17 mouse cellular contexts compared by ENCODE assay signal in genomic region chr16:30720791-30721190, GRCm38 (mm10).
DNase-seq lines count a peak whose midpoint lies in the region; ATAC-seq and TF ChIP-seq lines count a peak whose summit lies in the region.
"Had no signal": no experiment of that assay in that cellular context is flagged by ENCODE, and none has a peak within 500 bp of the region (broad histone marks: within the 10 kb centered on the region; RNA-seq: fewer than 3 reads in every experiment).

No protein-coding gene starts in this region.

- H3K27me3 ChIP-seq in lung, embryonic 14.5 days (ENCODE audit: insufficient read depth, low read length), result no peaks in the 10 kb centered on the region
- no peaks in the 10 kb centered on the region for H3K27me3 ChIP-seq in intestine, embryonic 15.5 days (replicated peaks)
- H3K27me3 ChIP-seq: embryonic facial prominence, embryonic 15.5 days; Patski had no signal

- no peak overlapping the region for H3K27ac ChIP-seq in lung, embryonic 14.5 days (ENCODE audit: low read depth)
- H3K27ac ChIP-seq in intestine, embryonic 15.5 days, result no peak overlapping the region
- H3K27ac ChIP-seq: embryonic facial prominence, embryonic 15.5 days had no signal

- ATAC-seq in lung, embryonic 14.5 days (ENCODE audit: insufficient read depth), result peak; percentile 70; the same call in 1 of the 2 replicates
- ATAC-seq in CD4-positive, CD25-positive, alpha-beta regulatory T cell, adult 4 months, result peak; percentile 22
- ATAC-seq in intestine, embryonic 15.5 days, result no peak
- ATAC-seq: midbrain, embryonic 16.5 days; Patski had no signal

- TF ChIP-seq CTCF in lung, embryonic 14.5 days (IDR thresholded peaks at IDR 0.05; ENCODE audit: low read depth), result no peak

- H3K9me3 ChIP-seq in lung, embryonic 14.5 days (ENCODE audit: low read depth, low read length), result no peaks in the 10 kb centered on the region
- H3K9me3 ChIP-seq in intestine, embryonic 15.5 days, result no peaks in the 10 kb centered on the region
- H3K9me3 ChIP-seq: embryonic facial prominence, embryonic 15.5 days had no signal

- H3K4me2 ChIP-seq in lung, embryonic 14.5 days, result no peak overlapping the region
- no peak overlapping the region for H3K4me2 ChIP-seq in intestine, embryonic 15.5 days (replicated peaks)
- H3K4me2 ChIP-seq: embryonic facial prominence, embryonic 15.5 days had no signal

- no peak overlapping the region for H3K4me3 ChIP-seq in lung, embryonic 14.5 days (ENCODE audit: low read depth, low read length)
- H3K4me3 ChIP-seq in intestine, embryonic 15.5 days (replicated peaks), result no peak overlapping the region
- H3K4me3 ChIP-seq: embryonic facial prominence, embryonic 15.5 days had no signal

- no peak overlapping the region for H3K9ac ChIP-seq in lung, embryonic 14.5 days
- no peak overlapping the region for H3K9ac ChIP-seq in intestine, embryonic 15.5 days
- H3K9ac ChIP-seq: embryonic facial prominence, embryonic 15.5 days had no signal

- no peaks in the 10 kb centered on the region for H3K36me3 ChIP-seq in lung, embryonic 14.5 days (ENCODE audit: insufficient read depth)
- H3K36me3 ChIP-seq in intestine, embryonic 15.5 days, result no peaks in the 10 kb centered on the region
- H3K36me3 ChIP-seq: embryonic facial prominence, embryonic 15.5 days had no signal

- H3K4me1 ChIP-seq in lung, embryonic 14.5 days (ENCODE audit: insufficient read depth), result 0 out of 2 replicates have a peak, but pooled peaks cover 8% of the 10 kb centered on the region
- no peaks in the 10 kb centered on the region for H3K4me1 ChIP-seq in intestine, embryonic 15.5 days (replicated peaks)
- H3K4me1 ChIP-seq: embryonic facial prominence, embryonic 15.5 days had no signal

- peak; percentile 47 for DNase-seq in embryo, embryonic 11 days
- DNase-seq in embryo, embryonic 10.5 days (ENCODE audit: low spot score), result no peak
- peak; percentile 57 for DNase-seq in lung, embryonic 14.5 days
- DNase-seq in lung, postnatal 10 days, result no peak
- DNase-seq in mesoderm, embryonic 11.5 days (ENCODE audit: low read depth, low spot score), result peak; percentile 69
- no peak for DNase-seq in cerebellum, adult 9-10 months
- DNase-seq: cerebellum, adult 9-11 months; gastrocnemius, postnatal 14 days; kidney, postnatal 25 days; layer of hippocampus, adult 9-11 months; right cerebral cortex, postnatal 25 days; thymus, postnatal 36 days had no signal

- 31% methylated on average over 6 of the region's 6 CpGs for WGBS in lung, embryonic 14.5 days
- 30% methylated on average over 6 of the region's 6 CpGs for WGBS in intestine, embryonic 15.5 days

Comparison
In these comparisons a context has a peak if more than half of its experiments do, and no peak if none do; other contexts are left out.
1. DNase-seq: peak in embryo, embryonic 11 days (single experiment), lung, embryonic 14.5 days (single experiment) and mesoderm, embryonic 11.5 days (single experiment); none in embryo, embryonic 10.5 days (single experiment), lung, postnatal 10 days (single experiment) and cerebellum, adult 9-10 months (single experiment).